Mouse (Mus musculus) heart, embryonic 16.5 days (tissue): ENCODE results near the gene Mia2. TPM values are rescaled to one million over a fixed set of nuclear protein-coding genes. Genes with fewer than 3 reads are reported as not detected.
A peak's percentile ranks its signal among the peaks of the same experiment; 100 is the strongest.

Experiments
- ATAC-seq: fragments of 200-750 bp; cut with Nextera tagmentation; replicated peaks from 2 replicates; pipeline ENCODE4 v1.8.0; 2017; ENCODE audit warnings: moderate number of reproducible peaks; ENCODE audit not compliant: insufficient read depth, low FRiP score; ENCODE audit errors: extremely low read depth
- H3K27ac ChIP-seq: fragments of 300-500 bp; sonication (generic); 2 replicates; pipeline ENCODE4 v1.5.1; 2014; ENCODE audit warnings: mild to moderate bottlenecking, low read length, control low read depth, moderate library complexity
- H3K27me3 ChIP-seq: fragments of 300-500 bp; sonication (generic); 2 replicates; pipeline ENCODE4 v1.6.1; 2014; ENCODE audit warnings: low read length, mixed read lengths; ENCODE audit not compliant: control insufficient read depth, insufficient read depth
- H3K36me3 ChIP-seq: fragments of 300-500 bp; sonication (generic); 2 replicates; pipeline ENCODE4 v1.6.1; 2014; ENCODE audit not compliant: control insufficient read depth, insufficient read depth
- H3K4me1 ChIP-seq: fragments of 300-500 bp; sonication (generic); 2 replicates; pipeline ENCODE4 v1.6.1; 2014; ENCODE audit warnings: low read length, mixed read lengths; ENCODE audit not compliant: control insufficient read depth, insufficient read depth
- H3K4me2 ChIP-seq: fragments of 300-500 bp; sonication (generic); 2 replicates; pipeline ENCODE4 v1.6.1; 2014; ENCODE audit warnings: low read depth, mild to moderate bottlenecking, control low read depth, low read length
- H3K4me3 ChIP-seq: fragments of 300-500 bp; sonication (generic); 2 replicates; pipeline ENCODE4 v1.5.1; 2014; ENCODE audit warnings: mild to moderate bottlenecking, control low read depth, low read length
- H3K9ac ChIP-seq: fragments of 300-500 bp; sonication (generic); 2 replicates; pipeline ENCODE4 v1.6.1; 2014; ENCODE audit warnings: low read length, control low read depth
- H3K9me3 ChIP-seq: fragments of 300-500 bp; sonication (generic); replicated peaks from 2 replicates; pipeline ENCODE4 v1.6.1; 2016; ENCODE audit warnings: low read length; ENCODE audit not compliant: control insufficient read depth
- WGBS: fragments of 180-500 bp; shearing (Covaris S2); extraction: QIAGEN DNeasy Blood & Tissue Kit; methylation state at CpG from one replicate; pipeline ENCODE4 v1.1.7; 2014; 5-methylcytosine and 5-hydroxymethylcytosine counted together
- polyA plus RNA-seq: library from polyadenylated mRNA; unstranded; fragments of >200 nt; fragmentation: Nextera tagmentation; extraction: Ambion mirVana; gene quantifications from 2 replicates; pipeline ENCODE4 v1.2.1, GENCODE M21; 2015

Mia2 gene
- polyA plus RNA-seq, 1 experiment from 2014 or later, result 63.6 TPM

GRCm38 (mm10) chr12:59198750-59199149, 103.2 kb downstream of the Mia2 start:
- H3K4me3 ChIP-seq, result no peak overlapping the region
- peaks cover 2% of the 10 kb centered on the region; the same call in 1 of the 2 replicates for H3K4me1 ChIP-seq
- no peaks in the 10 kb centered on the region for H3K9me3 ChIP-seq
- H3K9ac ChIP-seq, result no peak overlapping the region
- H3K36me3 ChIP-seq, result peaks cover 15% of the 10 kb centered on the region
- no peak overlapping the region for H3K4me2 ChIP-seq
- ATAC-seq, result no peak
- WGBS, result 51% methylated on average over 4 of the region's 4 CpGs
- H3K27me3 ChIP-seq, result no peaks in the 10 kb centered on the region
- no peak overlapping the region for H3K27ac ChIP-seq

- Histone ChIP-seq H3K27me3 (no peaks in the 10 kb centered on the region), H3K36me3 (peaks cover 20% of the 10 kb centered on the region), H3K9ac (no peak overlapping the region), H3K4me1 (no peaks in the 10 kb centered on the region; the same call in 1 of the 2 replicates), H3K27ac (no peak overlapping the region), H3K4me2 (no peak overlapping the region), H3K9me3 (no peaks in the 10 kb centered on the region), H3K4me3 (no peak overlapping the region)
- no peak for ATAC-seq
- WGBS, result 94% methylated on average over 2 of the region's 2 CpGs
These were observed 103.8 kb downstream of the Mia2 start for GRCm38 (mm10) chr12:59199361-59199760.

- ATAC-seq, result no peak
- Histone ChIP-seq H3K9me3 (no peaks in the 10 kb centered on the region), H3K4me1 (peaks cover 12% of the 10 kb centered on the region), H3K4me3 (no peak overlapping the region), H3K36me3 (peaks cover 16% of the 10 kb centered on the region), H3K27ac (no peak overlapping the region), H3K9ac (no peak overlapping the region), H3K27me3 (no peaks in the 10 kb centered on the region), H3K4me2 (no peak overlapping the region)
- WGBS, result 95% methylated on average over 6 of the region's 6 CpGs
These were observed 110.0 kb downstream of the Mia2 start for GRCm38 (mm10) chr12:59205571-59205970.

GRCm38 (mm10) chr12:59206208-59206999, 110.8 kb downstream of the Mia2 start:
- Histone ChIP-seq H3K4me1 (peaks cover 12% of the 10 kb centered on the region), H3K9ac (no peak overlapping the region), H3K9me3 (no peaks in the 10 kb centered on the region), H3K27me3 (no peaks in the 10 kb centered on the region), H3K4me2 (no peak overlapping the region), H3K36me3 (peaks cover 13% of the 10 kb centered on the region), H3K4me3 (no peak overlapping the region), H3K27ac (peak overlapping the region; percentile 11; the same call in 1 of the 2 replicates)
- no peak for ATAC-seq
- 81% methylated on average over 4 of the region's 4 CpGs for WGBS

GRCm38 (mm10) chr12:59207000-59207390, 111.4 kb downstream of the Mia2 start:
- Histone ChIP-seq H3K9ac (no peak overlapping the region), H3K4me2 (no peak overlapping the region), H3K9me3 (no peaks in the 10 kb centered on the region), H3K27me3 (no peaks in the 10 kb centered on the region), H3K27ac (peak overlapping the region; percentile 11; the same call in 1 of the 2 replicates), H3K4me1 (peaks cover 12% of the 10 kb centered on the region), H3K4me3 (no peak overlapping the region), H3K36me3 (peaks cover 14% of the 10 kb centered on the region)
- 74% methylated on average over 3 of the region's 3 CpGs for whole genome bisulfite sequencing
- no peak for ATAC-seq

GRCm38 (mm10) chr12:59207814-59208213, 112.2 kb downstream of the Mia2 start:
- H3K4me1 ChIP-seq, result peaks cover 12% of the 10 kb centered on the region
- H3K9ac ChIP-seq, result no peak overlapping the region
- H3K9me3 ChIP-seq, result no peaks in the 10 kb centered on the region
- H3K4me3 ChIP-seq, result no peak overlapping the region
- H3K27me3 ChIP-seq, result no peaks in the 10 kb centered on the region
- no peak for ATAC-seq
- no peak overlapping the region for H3K4me2 ChIP-seq
- H3K27ac ChIP-seq, result no peak overlapping the region
- WGBS, result 53% methylated on average over 1 of the region's 1 CpGs
- H3K36me3 ChIP-seq, result peaks cover 11% of the 10 kb centered on the region

GRCm38 (mm10) chr12:59216176-59216575, 120.6 kb downstream of the Mia2 start:
- Histone ChIP-seq H3K4me2 (no peak overlapping the region), H3K27me3 (no peaks in the 10 kb centered on the region), H3K27ac (no peak overlapping the region), H3K4me3 (no peak overlapping the region), H3K9ac (no peak overlapping the region), H3K4me1 (peaks cover 14% of the 10 kb centered on the region), H3K9me3 (no peaks in the 10 kb centered on the region), H3K36me3 (0 out of 2 replicates have a peak, but pooled peaks cover 2% of the 10 kb centered on the region)
- WGBS, result 93% methylated on average over 4 of the region's 4 CpGs
- no peak for ATAC-seq

GRCm38 (mm10) chr12:59216676-59217266, 121.2 kb downstream of the Mia2 start:
- Histone ChIP-seq H3K4me2 (no peak overlapping the region), H3K4me1 (peaks cover 14% of the 10 kb centered on the region), H3K27me3 (no peaks in the 10 kb centered on the region), H3K27ac (no peak overlapping the region), H3K36me3 (0 out of 2 replicates have a peak, but pooled peaks cover 1% of the 10 kb centered on the region), H3K9me3 (no peaks in the 10 kb centered on the region), H3K9ac (no peak overlapping the region), H3K4me3 (no peak overlapping the region)
- no peak for ATAC-seq
- WGBS, result 70% methylated on average over 6 of the region's 6 CpGs

- no peak for ATAC-seq
- Histone ChIP-seq H3K36me3 (no peaks in the 10 kb centered on the region), H3K27me3 (no peaks in the 10 kb centered on the region), H3K4me2 (peak overlapping the region; percentile 73), H3K9ac (no peak overlapping the region), H3K4me3 (no peak overlapping the region), H3K4me1 (peaks cover 14% of the 10 kb centered on the region), H3K27ac (no peak overlapping the region), H3K9me3 (no peaks in the 10 kb centered on the region)
- 72% methylated on average over 3 of the region's 3 CpGs for WGBS
These were observed 121.7 kb downstream of the Mia2 start for GRCm38 (mm10) chr12:59217331-59217730.
